Mouse (Mus musculus): ENCODE data around the gene Dcaf1. TPM values are rescaled to one million over a fixed set of nuclear protein-coding genes. Genes with fewer than 3 reads are reported as not detected.

Gene Dcaf1
- polyA plus RNA-seq, 1 experiment from 2014 or later = 26.6 TPM

DNA sequence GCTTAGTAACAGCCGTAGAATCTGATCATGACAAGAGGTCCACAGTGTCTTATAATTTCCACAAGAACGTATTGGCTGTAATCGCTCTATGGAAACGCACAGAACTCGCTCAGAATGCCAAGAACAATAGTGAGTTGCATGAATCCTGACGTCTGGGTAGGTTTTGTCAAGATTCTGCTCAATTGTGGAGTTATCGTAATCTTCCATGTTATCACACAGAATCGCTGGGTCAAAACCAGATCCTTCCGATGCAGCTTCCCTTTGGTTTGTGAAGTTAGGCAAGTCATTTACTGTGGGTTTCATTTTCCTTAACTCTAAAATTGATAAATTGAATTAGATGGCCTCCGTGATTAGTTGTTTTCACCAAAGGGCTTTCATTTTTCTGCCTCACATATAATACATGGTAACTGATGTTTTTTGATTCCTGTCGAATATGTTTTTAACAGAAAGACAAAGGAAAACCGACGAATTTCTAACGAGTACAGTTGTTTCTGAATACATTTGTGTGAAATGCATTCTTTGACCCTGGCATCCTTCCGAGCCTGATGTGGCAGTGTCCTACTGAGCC is 540 bp upstream of the Dcaf1 start:
- TF ChIP-seq CTCF (IDR thresholded peaks at IDR 0.05; ENCODE audit: low read depth) = no peak
- H3K9me3 ChIP-seq (ENCODE audit: low read depth, low read length) = no peaks in the 10 kb centered on the region
- no peak overlapping the region for H3K27ac ChIP-seq (ENCODE audit: low read depth)
- ATAC-seq (ENCODE audit: insufficient read depth) = no peak
- no peaks in the 10 kb centered on the region for H3K36me3 ChIP-seq (ENCODE audit: insufficient read depth)
- 47% methylated on average over 15 of the region's 15 CpGs for WGBS
- peak; percentile 27 for DNase-seq
- peak overlapping the region; percentile 61 for H3K9ac ChIP-seq
- peak overlapping the region; percentile 97 for H3K4me3 ChIP-seq (ENCODE audit: low read depth, low read length)
- H3K27me3 ChIP-seq (ENCODE audit: insufficient read depth, low read length) = no peaks in the 10 kb centered on the region
- H3K4me1 ChIP-seq (ENCODE audit: insufficient read depth) = no peaks in the 10 kb centered on the region
- peak overlapping the region; percentile 66 for H3K4me2 ChIP-seq

DNA sequence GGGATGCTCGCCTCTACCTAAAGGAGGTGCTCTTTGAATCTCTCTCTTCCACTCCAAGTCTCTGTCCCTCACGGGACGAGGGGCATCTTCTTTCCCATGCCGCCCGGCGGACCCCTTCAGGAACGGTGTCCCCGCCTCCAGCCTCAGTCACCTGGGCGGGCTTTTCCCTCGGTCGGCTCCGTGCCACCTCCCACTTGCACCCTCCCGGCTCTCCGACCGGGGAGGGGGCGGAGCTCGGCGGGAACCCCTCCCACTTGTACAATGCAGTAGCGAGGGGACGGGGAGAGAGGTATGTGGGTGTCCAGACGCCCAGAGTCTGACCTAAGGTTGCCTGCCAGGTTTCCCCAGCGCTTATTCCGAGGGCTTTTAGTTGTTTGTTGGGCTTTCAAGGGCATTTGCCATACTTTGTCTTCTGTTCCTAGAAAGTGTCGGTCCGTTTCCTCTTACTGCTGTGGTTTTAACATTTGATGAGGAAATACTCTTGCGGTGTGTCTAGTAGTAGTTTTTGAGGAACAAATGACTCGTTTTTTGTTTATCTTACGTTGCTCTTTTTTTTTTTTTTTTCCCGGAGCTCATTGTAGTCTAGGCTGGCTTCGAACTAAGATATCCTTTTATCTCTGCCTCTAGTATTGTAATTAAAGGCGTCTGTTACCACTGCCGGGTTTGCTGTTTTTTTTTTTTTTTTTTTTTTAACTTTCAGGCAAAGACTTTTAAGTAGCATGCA is 869 bp downstream of the Dcaf1 start:
- DNase-seq (peak; percentile 95), ATAC-seq (ENCODE audit: insufficient read depth) (peak; percentile 80)
- H3K9ac ChIP-seq = peak overlapping the region; percentile 90
- peak overlapping the region; percentile 95 for H3K27ac ChIP-seq (ENCODE audit: low read depth)
- no peak for TF ChIP-seq CTCF (IDR thresholded peaks at IDR 0.05; ENCODE audit: low read depth)
- WGBS = 2% methylated on average over 32 of the region's 32 CpGs
- peak overlapping the region; percentile 97 for H3K4me3 ChIP-seq (ENCODE audit: low read depth, low read length)
- H3K4me2 ChIP-seq = peak overlapping the region; percentile 66
- H3K4me1 ChIP-seq (ENCODE audit: insufficient read depth) = no peaks in the 10 kb centered on the region
- H3K36me3 ChIP-seq (ENCODE audit: insufficient read depth) = peaks cover 2% of the 10 kb centered on the region; the same call in 1 of the 2 replicates
- H3K9me3 ChIP-seq (ENCODE audit: low read depth, low read length) = no peaks in the 10 kb centered on the region
- no peaks in the 10 kb centered on the region for H3K27me3 ChIP-seq (ENCODE audit: insufficient read depth, low read length)

DNA sequence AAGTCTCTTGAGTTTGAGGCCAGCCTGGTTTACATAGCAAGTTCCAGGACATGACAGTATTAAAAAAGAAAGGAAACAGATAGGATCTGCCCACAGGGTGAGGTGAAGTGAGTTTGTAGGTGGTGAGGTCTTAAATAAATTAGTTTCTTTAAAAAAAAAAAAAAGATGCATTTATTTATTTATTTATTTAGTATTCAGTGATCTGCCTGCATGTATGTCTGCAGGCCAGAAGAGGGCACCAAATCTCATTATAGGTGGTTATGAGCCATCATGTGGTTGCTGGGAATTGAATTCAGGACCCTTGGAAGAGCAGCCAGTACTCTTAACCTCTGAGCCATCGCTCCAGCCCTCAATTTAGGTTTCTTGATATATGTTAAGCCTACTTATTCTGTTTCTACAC is 18.9 kb downstream of the Dcaf1 start:
- 0 out of 2 replicates have a peak, but pooled peaks have one; percentile 33 for TF ChIP-seq CTCF (IDR thresholded peaks at IDR 0.05; ENCODE audit: low read depth)
- Histone ChIP-seq H3K27me3 (ENCODE audit: insufficient read depth, low read length) (no peaks in the 10 kb centered on the region), H3K4me1 (ENCODE audit: insufficient read depth) (no peaks in the 10 kb centered on the region), H3K9me3 (ENCODE audit: low read depth, low read length) (no peaks in the 10 kb centered on the region), H3K4me3 (ENCODE audit: low read depth, low read length) (no peak overlapping the region), H3K4me2 (no peak overlapping the region), H3K9ac (no peak overlapping the region), H3K27ac (ENCODE audit: low read depth) (no peak overlapping the region), H3K36me3 (ENCODE audit: insufficient read depth) (peaks cover 88% of the 10 kb centered on the region)
- DNase-seq (peak; percentile 28), ATAC-seq (ENCODE audit: insufficient read depth) (no peak)
- 100% methylated on average over 1 of the region's 1 CpGs for WGBS

DNA sequence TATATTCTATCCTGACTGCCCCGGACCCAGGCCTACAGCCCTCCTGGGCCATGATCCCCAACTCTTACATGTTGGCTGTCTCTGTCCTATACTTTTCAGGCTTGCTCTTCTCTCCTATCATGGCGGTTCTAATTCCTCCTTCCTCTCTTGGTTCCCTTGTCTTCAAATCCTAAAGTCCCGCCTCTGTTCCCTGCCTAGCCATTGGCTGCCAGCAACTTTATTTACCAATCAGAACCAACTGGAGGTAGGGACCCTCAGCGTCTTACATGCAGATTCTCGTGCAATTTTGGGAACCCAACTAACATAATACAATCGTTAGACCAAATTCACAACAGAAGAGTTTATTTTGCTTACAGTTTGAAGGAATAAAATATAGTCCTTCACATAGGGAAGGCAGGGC is 21.1 kb downstream of the Dcaf1 start:
- TF ChIP-seq CTCF (IDR thresholded peaks at IDR 0.05; ENCODE audit: low read depth) = no peak
- Histone ChIP-seq H3K27ac (ENCODE audit: low read depth) (no peak overlapping the region), H3K36me3 (ENCODE audit: insufficient read depth) (peaks cover 83% of the 10 kb centered on the region), H3K27me3 (ENCODE audit: insufficient read depth, low read length) (no peaks in the 10 kb centered on the region), H3K9me3 (ENCODE audit: low read depth, low read length) (no peaks in the 10 kb centered on the region), H3K4me2 (no peak overlapping the region), H3K9ac (no peak overlapping the region), H3K4me1 (ENCODE audit: insufficient read depth) (no peaks in the 10 kb centered on the region), H3K4me3 (ENCODE audit: low read depth, low read length) (no peak overlapping the region)
- WGBS = 93% methylated on average over 6 of the region's 6 CpGs
- DNase-seq = no peak
- ATAC-seq (ENCODE audit: insufficient read depth) = no peak

DNA sequence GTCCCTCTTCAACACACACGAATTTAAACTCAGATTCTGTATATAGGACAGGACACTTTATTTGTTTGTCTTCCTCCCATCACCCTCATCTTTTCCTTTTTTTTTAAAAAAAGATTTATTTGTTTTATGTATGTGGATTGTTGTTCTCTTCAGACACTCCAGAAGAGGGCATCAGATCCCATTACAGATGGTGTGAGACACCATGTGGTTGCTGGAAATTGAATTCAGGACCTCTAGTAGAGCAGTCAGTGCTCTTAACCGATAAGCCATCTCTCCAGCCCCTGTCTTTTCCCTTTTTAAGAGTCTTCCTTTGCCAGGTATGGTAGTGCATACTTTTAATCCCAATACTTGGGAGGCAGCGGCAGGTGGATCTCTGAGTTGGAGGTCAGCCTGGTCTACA is 35.0 kb downstream of the Dcaf1 start:
- Histone ChIP-seq H3K36me3 (ENCODE audit: insufficient read depth) (peaks cover 89% of the 10 kb centered on the region), H3K27me3 (ENCODE audit: insufficient read depth, low read length) (no peaks in the 10 kb centered on the region), H3K9ac (no peak overlapping the region), H3K4me3 (ENCODE audit: low read depth, low read length) (no peak overlapping the region), H3K27ac (ENCODE audit: low read depth) (no peak overlapping the region), H3K4me2 (no peak overlapping the region), H3K9me3 (ENCODE audit: low read depth, low read length) (no peaks in the 10 kb centered on the region), H3K4me1 (ENCODE audit: insufficient read depth) (no peaks in the 10 kb centered on the region)
- no peak for DNase-seq
- ATAC-seq (ENCODE audit: insufficient read depth) = no peak
- TF ChIP-seq CTCF (IDR thresholded peaks at IDR 0.05; ENCODE audit: low read depth) = no peak
- 71% methylated on average over 3 of the region's 3 CpGs for WGBS

DNA sequence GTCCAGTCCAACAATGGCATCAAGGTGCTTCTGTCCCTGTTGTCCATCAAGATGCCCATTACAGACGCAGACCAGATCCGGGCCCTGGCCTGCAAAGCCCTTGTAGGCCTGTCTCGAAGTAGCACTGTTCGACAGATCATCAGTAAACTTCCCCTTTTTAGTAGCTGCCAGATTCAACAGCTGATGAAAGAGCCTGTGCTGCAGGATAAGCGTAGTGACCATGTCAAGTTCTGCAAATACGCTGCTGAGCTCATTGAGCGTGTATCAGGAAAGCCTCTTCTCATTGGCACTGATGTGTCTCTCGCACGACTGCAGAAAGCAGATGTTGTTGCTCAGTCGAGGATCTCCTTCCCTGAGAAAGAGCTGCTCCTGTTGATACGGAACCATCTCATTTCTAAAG is 36.4 kb downstream of the Dcaf1 start:
- no peak for TF ChIP-seq CTCF (IDR thresholded peaks at IDR 0.05; ENCODE audit: low read depth)
- Histone ChIP-seq H3K27ac (ENCODE audit: low read depth) (no peak overlapping the region), H3K4me2 (no peak overlapping the region), H3K4me1 (ENCODE audit: insufficient read depth) (no peaks in the 10 kb centered on the region), H3K36me3 (ENCODE audit: insufficient read depth) (peaks cover 86% of the 10 kb centered on the region), H3K4me3 (ENCODE audit: low read depth, low read length) (no peak overlapping the region), H3K27me3 (ENCODE audit: insufficient read depth, low read length) (no peaks in the 10 kb centered on the region), H3K9me3 (ENCODE audit: low read depth, low read length) (no peaks in the 10 kb centered on the region), H3K9ac (no peak overlapping the region)
- ATAC-seq (ENCODE audit: insufficient read depth) (no peak), DNase-seq (no peak)
- 87% methylated on average over 11 of the region's 11 CpGs for WGBS

DNA sequence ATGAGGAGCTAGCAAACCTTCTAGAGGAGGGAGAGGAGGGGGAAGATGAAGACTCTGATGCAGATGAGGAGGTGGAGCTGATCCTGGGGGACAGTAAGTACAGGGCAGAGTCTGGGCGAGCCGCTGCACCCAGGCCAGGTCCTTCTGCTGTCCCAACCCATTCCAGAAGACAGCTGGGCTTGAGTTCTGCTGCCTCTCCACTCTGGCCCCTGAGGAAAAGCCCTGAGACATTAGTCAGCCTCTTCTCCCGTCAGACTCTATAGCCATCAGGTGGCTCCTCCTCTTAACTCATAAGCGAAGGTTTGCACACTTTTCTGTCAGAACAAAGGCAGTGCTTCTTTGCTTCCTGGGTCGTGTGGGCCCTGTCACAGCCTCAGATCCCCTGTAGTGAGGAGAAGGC is 52.5 kb downstream of the Dcaf1 start:
- Histone ChIP-seq H3K27ac (ENCODE audit: low read depth) (no peak overlapping the region), H3K27me3 (ENCODE audit: insufficient read depth, low read length) (no peaks in the 10 kb centered on the region), H3K4me2 (no peak overlapping the region), H3K4me1 (ENCODE audit: insufficient read depth) (no peaks in the 10 kb centered on the region), H3K36me3 (ENCODE audit: insufficient read depth) (peaks cover 72% of the 10 kb centered on the region), H3K4me3 (ENCODE audit: low read depth, low read length) (no peak overlapping the region), H3K9me3 (ENCODE audit: low read depth, low read length) (no peaks in the 10 kb centered on the region), H3K9ac (no peak overlapping the region)
- DNase-seq (no peak), ATAC-seq (ENCODE audit: insufficient read depth) (no peak)
- no peak for TF ChIP-seq CTCF (IDR thresholded peaks at IDR 0.05; ENCODE audit: low read depth)
- WGBS = 75% methylated on average over 5 of the region's 5 CpGs
